Mouse (Mus musculus): Measurements from ENCODE around the gene Capzb.

DNA sequence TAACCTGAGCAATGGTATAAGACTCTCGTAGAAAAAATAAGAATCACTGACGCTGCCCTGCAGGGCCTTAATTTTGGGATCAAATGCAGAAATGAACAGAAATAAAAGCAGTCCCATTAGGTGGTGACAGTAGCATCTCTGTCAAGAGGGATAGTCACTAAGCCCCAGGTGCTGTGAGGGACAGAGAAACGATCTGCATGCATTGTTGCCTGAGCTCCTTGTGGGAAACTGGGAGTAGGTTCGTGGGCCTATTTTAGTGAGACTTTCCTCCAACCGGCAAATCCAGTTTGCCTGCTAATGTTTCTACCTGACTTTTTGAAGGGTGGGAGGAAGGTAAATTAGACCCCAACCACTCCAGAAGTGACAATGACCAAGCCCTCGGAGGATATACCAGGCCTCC lies 28.6 kb upstream of the Capzb start:
- no peak for TF ChIP-seq GATA1 (IDR thresholded peaks at IDR 0.05; ENCODE audit: borderline replicate concordance, low read length)
- no peak for TF ChIP-seq FLI1 (IDR thresholded peaks at IDR 0.05; ENCODE audit: low read length)
